Mouse (Mus musculus) lung, postnatal 0 days (tissue): Measurements from ENCODE around the gene Serac1. TPM values are rescaled to one million over a fixed set of nuclear protein-coding genes. Genes with fewer than 3 reads are reported as not detected.
"Not testable (repeated sequence)": the region's sequence is repeated elsewhere in the genome, so short reads cannot be mapped to it uniquely, and the experiment has no call there.

Experiments used
- ATAC-seq: fragments of 200-750 bp; cut with Nextera tagmentation; 2 replicates; pipeline ENCODE4 v1.8.0; 2017; ENCODE audit warnings: moderate library complexity
- DNase-seq: peaks from one replicate; pipeline ENCODE4 v3.0.0-alpha.2; 2016; ENCODE audit warnings: low spot score
- H3K27ac ChIP-seq: fragments of 300-500 bp; sonication (generic); 2 replicates; pipeline ENCODE4 v1.5.1; 2014; ENCODE audit warnings: antibody characterized with exemption, mild to moderate bottlenecking, low read length, mixed read lengths
- H3K27me3 ChIP-seq: fragments of 300-500 bp; sonication (generic); replicated peaks from 2 replicates; pipeline ENCODE4 v1.6.1; 2014; ENCODE audit warnings: low read length, mixed read lengths; ENCODE audit not compliant: insufficient read depth
- H3K36me3 ChIP-seq: fragments of 300-500 bp; sonication (generic); 2 replicates; pipeline ENCODE4 v1.6.1; 2014; ENCODE audit warnings: low read length, mixed read lengths; ENCODE audit not compliant: insufficient read depth
- H3K4me1 ChIP-seq: fragments of 300-500 bp; sonication (generic); 2 replicates; pipeline ENCODE4 v1.6.1; 2014; ENCODE audit warnings: antibody characterized with exemption, low read depth, low read length, mixed read lengths; ENCODE audit not compliant: insufficient read depth
- H3K4me2 ChIP-seq: fragments of 300-500 bp; sonication (generic); replicated peaks from 2 replicates; pipeline ENCODE4 v1.6.1; 2014; ENCODE audit warnings: low read depth, mild to moderate bottlenecking, low read length, moderate library complexity, mixed read lengths
- H3K4me3 ChIP-seq: fragments of 300-500 bp; sonication (generic); 2 replicates; pipeline ENCODE4 v1.5.1; 2014; ENCODE audit warnings: low read depth, low read length
- H3K9ac ChIP-seq: fragments of 300-500 bp; sonication (generic); replicated peaks from 2 replicates; pipeline ENCODE4 v1.6.1; 2014; ENCODE audit warnings: low read depth, mild to moderate bottlenecking
- H3K9me3 ChIP-seq: fragments of 300-500 bp; sonication (generic); 2 replicates; pipeline ENCODE4 v1.6.1; 2016; ENCODE audit warnings: low read length, mixed read lengths
- CTCF ChIP-seq: IDR thresholded peaks from 2 replicates; pipeline ENCODE4 v1.5.1; 2016; ENCODE audit warnings: antibody characterized with exemption, mild to moderate bottlenecking
- EP300 ChIP-seq: IDR thresholded peaks from 2 replicates; pipeline ENCODE4 v1.6.1; 2016; ENCODE audit warnings: antibody characterized with exemption, mild to moderate bottlenecking, control low read depth
- WGBS: fragments of 180-500 bp; shearing (Covaris S2); extraction: QIAGEN DNeasy Blood & Tissue Kit; methylation state at CpG from one replicate; pipeline ENCODE4 v1.1.7; 2014; 5-methylcytosine and 5-hydroxymethylcytosine counted together
- polyA plus RNA-seq: library from polyadenylated mRNA; unstranded; fragments of >200 nt; fragmentation: Nextera tagmentation; extraction: Ambion mirVana; gene quantifications from 2 replicates; pipeline ENCODE4 v1.2.1, GENCODE M21; 2015

Serac1 gene
- polyA plus RNA-seq, 1 experiment from 2014 or later, result 2.5 TPM

DNA sequence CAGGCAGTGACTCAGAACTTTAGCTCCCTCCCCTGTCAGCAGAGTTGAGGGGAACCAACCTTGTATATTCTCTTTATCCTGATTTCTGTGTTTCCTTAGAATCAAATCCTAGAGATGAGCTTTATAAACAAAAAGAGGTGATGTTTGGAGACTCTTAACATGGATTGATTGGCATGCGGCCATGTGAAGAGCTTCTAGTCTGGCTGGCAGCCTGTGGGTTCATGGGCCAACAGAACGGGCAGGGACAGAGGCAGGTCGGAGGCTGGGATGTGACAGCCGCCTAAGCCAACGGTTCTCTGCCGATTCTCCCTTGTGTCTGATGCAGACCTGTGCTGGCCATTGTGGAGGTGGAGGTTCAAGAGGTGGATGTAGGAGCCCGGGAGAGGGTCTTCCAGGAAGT lies 53.7 kb downstream of the Serac1 start:
- no peaks in the 10 kb centered on the region for H3K27me3 ChIP-seq
- no peak overlapping the region for H3K27ac ChIP-seq
- no peak overlapping the region for H3K9ac ChIP-seq
- no peaks in the 10 kb centered on the region for H3K9me3 ChIP-seq
- no peak for ATAC-seq
- no peak for TF ChIP-seq CTCF
- no peak for TF ChIP-seq EP300
- no peak for DNase-seq
- no peaks in the 10 kb centered on the region for H3K36me3 ChIP-seq
- no peak overlapping the region for H3K4me2 ChIP-seq
- H3K4me3 ChIP-seq, result no peak overlapping the region
- H3K4me1 ChIP-seq, result no peaks in the 10 kb centered on the region
- WGBS, result 68% methylated on average over 7 of the region's 7 CpGs

GRCm38 (mm10) chr17:6021374-6021789 lies 58.2 kb downstream of the Serac1 start:
- not testable (repeated sequence) for H3K4me2 ChIP-seq, H3K9ac ChIP-seq, H3K27me3 ChIP-seq, H3K9me3 ChIP-seq, H3K4me1 ChIP-seq, H3K27ac ChIP-seq, H3K4me3 ChIP-seq, H3K36me3 ChIP-seq, DNase-seq
- peak; percentile 16 for ATAC-seq
- 36% methylated on average over 5 of the region's 5 CpGs for WGBS

- no peaks in the 10 kb centered on the region for H3K36me3 ChIP-seq
- no peak overlapping the region for H3K4me3 ChIP-seq
- ATAC-seq (no peak), DNase-seq (no peak)
- no peaks in the 10 kb centered on the region for H3K27me3 ChIP-seq
- H3K4me1 ChIP-seq, result peaks cover 5% of the 10 kb centered on the region; the same call in 1 of the 2 replicates
- 55% methylated on average over 7 of the region's 7 CpGs for WGBS
- H3K27ac ChIP-seq, result no peak overlapping the region
- TF ChIP-seq EP300 (no peak), CTCF (no peak)
- H3K9ac ChIP-seq, result no peak overlapping the region
- no peaks in the 10 kb centered on the region for H3K9me3 ChIP-seq
- no peak overlapping the region for H3K4me2 ChIP-seq
Measured at GRCm38 (mm10) chr17:6020636-6021035, 58.9 kb downstream of the Serac1 start.

- Histone ChIP-seq H3K9me3 (no peaks in the 10 kb centered on the region), H3K4me3 (no peak overlapping the region), H3K27ac (no peak overlapping the region), H3K4me1 (peaks cover 5% of the 10 kb centered on the region; the same call in 1 of the 2 replicates), H3K9ac (no peak overlapping the region), H3K36me3 (no peaks in the 10 kb centered on the region), H3K4me2 (no peak overlapping the region), H3K27me3 (no peaks in the 10 kb centered on the region)
- peak; percentile 93 for TF ChIP-seq CTCF
- TF ChIP-seq EP300, result no peak
- ATAC-seq, result no peak
- peak; percentile 69 for DNase-seq
- WGBS, result 54% methylated on average over 2 of the region's 2 CpGs
Measured at GRCm38 (mm10) chr17:6019776-6020175, 59.8 kb downstream of the Serac1 start.

DNA sequence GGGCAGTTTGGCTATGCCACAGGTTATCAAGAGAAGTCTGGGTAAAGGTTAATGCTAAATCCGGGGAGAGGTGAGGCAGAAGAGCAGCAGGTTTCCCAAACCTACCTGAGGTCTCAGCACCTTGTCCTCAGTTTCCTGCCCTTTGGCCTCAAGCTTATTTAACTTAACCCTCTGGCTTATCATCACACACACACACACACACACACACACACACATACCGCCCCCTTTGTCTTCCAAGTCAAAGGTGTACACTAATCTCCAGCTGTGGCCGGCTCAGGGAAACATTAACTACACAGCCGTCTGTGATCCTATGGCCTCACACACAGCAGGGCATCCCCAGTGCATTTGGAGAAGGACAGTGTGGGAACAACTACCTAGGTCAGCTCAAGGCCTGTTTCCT lies 61.2 kb downstream of the Serac1 start:
- no peak for ATAC-seq
- Histone ChIP-seq H3K4me3 (no peak overlapping the region), H3K9me3 (no peaks in the 10 kb centered on the region), H3K27ac (no peak overlapping the region), H3K4me1 (peaks cover 5% of the 10 kb centered on the region; the same call in 1 of the 2 replicates), H3K9ac (no peak overlapping the region), H3K27me3 (no peaks in the 10 kb centered on the region), H3K4me2 (no peak overlapping the region), H3K36me3 (no peaks in the 10 kb centered on the region)
- TF ChIP-seq EP300 (no peak), CTCF (no peak)
- no peak for DNase-seq
- WGBS, result 66% methylated on average over 4 of the region's 4 CpGs

DNA sequence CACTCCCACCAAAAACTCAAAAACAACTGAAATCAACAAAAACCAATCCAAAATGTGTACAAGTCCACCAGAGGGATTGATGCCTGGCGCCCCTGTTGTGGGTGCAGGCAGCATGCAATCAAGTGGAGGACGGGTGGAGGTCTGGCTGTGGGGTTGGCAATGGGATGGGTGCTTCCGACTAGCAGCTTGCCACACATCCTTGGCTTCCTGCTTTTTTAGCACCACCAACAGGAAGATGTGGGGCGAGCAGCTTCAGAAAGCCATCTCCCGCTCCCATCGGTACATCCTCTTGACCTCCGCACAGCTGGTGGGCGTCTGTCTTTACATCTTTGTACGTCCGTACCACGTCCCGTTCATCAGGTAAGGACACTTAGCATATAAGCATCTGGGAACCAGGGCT lies 62.3 kb downstream of the Serac1 start:
- ATAC-seq (no peak), DNase-seq (peak; percentile 38)
- no peak overlapping the region for H3K9ac ChIP-seq
- H3K36me3 ChIP-seq, result no peaks in the 10 kb centered on the region
- H3K9me3 ChIP-seq, result no peaks in the 10 kb centered on the region
- WGBS, result 63% methylated on average over 12 of the region's 12 CpGs
- H3K4me2 ChIP-seq, result no peak overlapping the region
- H3K27ac ChIP-seq, result no peak overlapping the region
- no peak overlapping the region for H3K4me3 ChIP-seq
- TF ChIP-seq EP300, result no peak
- peak; percentile 50 for TF ChIP-seq CTCF
- no peaks in the 10 kb centered on the region for H3K27me3 ChIP-seq
- H3K4me1 ChIP-seq, result peaks cover 5% of the 10 kb centered on the region; the same call in 1 of the 2 replicates

- peak; percentile 94 for ATAC-seq
- Histone ChIP-seq H3K4me2 (no peak overlapping the region), H3K9ac (no peak overlapping the region)
Measured at GRCm38 (mm10) chr17:6016213-6016780, 63.2 kb downstream of the Serac1 start.

More at GRCm38 (mm10) chr17:6016213-6016780, 63.2 kb downstream of the Serac1 start:
- Histone ChIP-seq H3K27ac (no peak overlapping the region), H3K27me3 (no peaks in the 10 kb centered on the region), H3K4me1 (peaks cover 5% of the 10 kb centered on the region; the same call in 1 of the 2 replicates), H3K4me3 (no peak overlapping the region), H3K9me3 (no peaks in the 10 kb centered on the region), H3K36me3 (no peaks in the 10 kb centered on the region)
- 41% methylated on average over 7 of the region's 7 CpGs for WGBS
- no peak for TF ChIP-seq CTCF
- TF ChIP-seq EP300, result no peak
- peak; percentile 85 for DNase-seq
